18 mouse cellular contexts compared by ENCODE assay signal in genomic region chr5:72763025-72763424, GRCm38 (mm10). TPM values are rescaled to one million over a fixed set of nuclear protein-coding genes. Genes with fewer than 3 reads are reported as not detected.
DNase-seq lines count a peak whose midpoint lies in the region; ATAC-seq and TF ChIP-seq lines count a peak whose summit lies in the region.
"Had no signal": no experiment of that assay in that cellular context is flagged by ENCODE, and none has a peak within 500 bp of the region (broad histone marks: within the 10 kb centered on the region; RNA-seq: fewer than 3 reads in every experiment).

No protein-coding gene starts in this region.

- 57% methylated on average over 3 of the region's 3 CpGs for WGBS in kidney, embryonic 16.5 days

- H3K4me3 ChIP-seq in kidney, embryonic 16.5 days (ENCODE audit: low read length): no peak overlapping the region
- no peak overlapping the region for H3K4me3 ChIP-seq in bone marrow macrophage, adult 2 months (ENCODE audit: insufficient read depth, low read length)
- H3K4me3 ChIP-seq: embryonic facial prominence, embryonic 15.5 days; forebrain, embryonic 12.5 days; heart, embryonic 15.5 days; limb, embryonic 15.5 days; megakaryocyte, embryonic 14.5 days; neural tube, embryonic 13.5 days had no signal

- TF ChIP-seq CTCF in bone marrow macrophage, adult 2 months (IDR thresholded peaks at IDR 0.05; ENCODE audit: low read depth, low read length): no peak

- peak; percentile 6 for DNase-seq in kidney, adult 9 months
- DNase-seq in A20 (ENCODE audit: low read depth, low spot score): peak; percentile 70
- no peak for DNase-seq in layer of hippocampus, postnatal 10 days (ENCODE audit: low spot score in 2 of 2)
- no peak for DNase-seq in cerebellum, postnatal 4 days (ENCODE audit: low spot score in 2 of 2)
- DNase-seq: cerebellum, adult 18-20 months; lung, adult 2 months had no signal

- no peak for TF ChIP-seq POLR2A in bone marrow macrophage, adult 2 months (IDR thresholded peaks at IDR 0.05; ENCODE audit: borderline replicate concordance, low read depth, low read length)

- no peaks in the 10 kb centered on the region for H3K27me3 ChIP-seq in kidney, embryonic 16.5 days (ENCODE audit: insufficient read depth, low read length)
- H3K27me3 ChIP-seq: embryonic facial prominence, embryonic 15.5 days; forebrain, embryonic 12.5 days; heart, embryonic 15.5 days; limb, embryonic 15.5 days; megakaryocyte, embryonic 14.5 days; neural tube, embryonic 13.5 days had no signal

- H3K4me1 ChIP-seq in kidney, embryonic 16.5 days (ENCODE audit: insufficient read depth, low read length): no peaks in the 10 kb centered on the region
- peaks cover 26% of the 10 kb centered on the region for H3K4me1 ChIP-seq in bone marrow macrophage, adult 2 months (ENCODE audit: control insufficient read depth, insufficient read depth, low read length)
- H3K4me1 ChIP-seq: heart, embryonic 15.5 days; limb, embryonic 15.5 days; neural tube, embryonic 13.5 days had no signal

- no peak for ATAC-seq in kidney, embryonic 16.5 days (ENCODE audit: low FRiP score, low TSS enrichment)
- peak; percentile 66 for ATAC-seq in monocyte, adult 5-6 weeks (replicated peaks; ENCODE audit: insufficient number of reproducible peaks, low FRiP score, low TSS enrichment, poor library complexity, severe bottlenecking)
- ATAC-seq: activated CD4-positive, CD25-positive, alpha-beta regulatory T cell, adult 4 months; hindbrain, embryonic 16.5 days had no signal

- no peaks in the 10 kb centered on the region for H3K9me3 ChIP-seq in kidney, embryonic 16.5 days (ENCODE audit: low read length)
- H3K9me3 ChIP-seq: embryonic facial prominence, embryonic 15.5 days; forebrain, embryonic 12.5 days; heart, embryonic 15.5 days; limb, embryonic 15.5 days; megakaryocyte, embryonic 14.5 days; neural tube, embryonic 13.5 days had no signal

- H3K27ac ChIP-seq in kidney, embryonic 16.5 days (ENCODE audit: low read length): no peak overlapping the region
- H3K27ac ChIP-seq in bone marrow macrophage, adult 2 months (ENCODE audit: insufficient read depth, low read depth, low read length): peak overlapping the region; percentile 72
- H3K27ac ChIP-seq: embryonic facial prominence, embryonic 15.5 days; forebrain, embryonic 12.5 days; heart, embryonic 15.5 days; kidney, postnatal 0 days; limb, embryonic 15.5 days; neural tube, embryonic 13.5 days had no signal

- H3K36me3 ChIP-seq in kidney, embryonic 16.5 days (ENCODE audit: insufficient read depth, low read length): no peaks in the 10 kb centered on the region; the same call in 1 of the 2 replicates
- H3K36me3 ChIP-seq: forebrain, embryonic 12.5 days; limb, embryonic 15.5 days; neural tube, embryonic 13.5 days had no signal

- H3K9ac ChIP-seq in kidney, embryonic 16.5 days (replicated peaks; ENCODE audit: low read length): no peak overlapping the region
- H3K9ac ChIP-seq: embryonic facial prominence, embryonic 15.5 days; forebrain, embryonic 12.5 days; heart, embryonic 15.5 days; limb, embryonic 15.5 days; neural tube, embryonic 13.5 days had no signal

- H3K4me2 ChIP-seq in kidney, embryonic 16.5 days (replicated peaks; ENCODE audit: low read depth, low read length): no peak overlapping the region
- H3K4me2 ChIP-seq: embryonic facial prominence, embryonic 15.5 days; forebrain, embryonic 12.5 days; heart, embryonic 15.5 days; limb, embryonic 15.5 days; neural tube, embryonic 13.5 days had no signal

RNA-seq across cellular contexts. Expression of gene Txk, which starts 10.4 kb away (rescaled TPM):
- polyA plus RNA-seq in kidney, embryonic 16.5 days (2015; fragmentation: Nextera tagmentation; extraction: Ambion mirVana): 0.06 and 0.28 TPM in 2 replicates
- 0.24 and 0.25 TPM in 2 replicates for polyA plus RNA-seq in bone marrow macrophage, adult 2 months (2012; ENCODE audit: insufficient read depth, insufficient read length, missing spikeins)
- total RNA-seq in monocyte, adult 5-6 weeks (2017): 44.5 to 208 TPM (median 58.1 TPM) in 3 replicates
- total RNA-seq in layer of hippocampus, postnatal 10 days (2021): under 1 TPM in 1 of 2 experiments, not detected in 1; 0.11 TPM
- polyA plus RNA-seq: forebrain, embryonic 12.5 days had no signal

Comparison
In these comparisons a context has a peak if more than half of its experiments do, and no peak if none do; other contexts are left out.
1. DNase-seq: peak in kidney, adult 9 months (single experiment) and A20 (single experiment); none in layer of hippocampus, postnatal 10 days (0 of 2) and cerebellum, postnatal 4 days (0 of 2).
2. RNA of gene Txk, which starts 10.4 kb away (total RNA-seq): 44.5 to 208 TPM in monocyte, adult 5-6 weeks; 0.11 TPM in layer of hippocampus, postnatal 10 days; every median in the first group is over 10 times any median in the second.